Mouse (Mus musculus) retina, embryonic 14.5 days (tissue): ENCODE results near the gene Krt35.

Experiments used
- DNase-seq: peaks from one replicate; pipeline ENCODE4 v3.0.0-alpha.2; 2015; ENCODE audit warnings: low spot score

Gene Krt35

DNA sequence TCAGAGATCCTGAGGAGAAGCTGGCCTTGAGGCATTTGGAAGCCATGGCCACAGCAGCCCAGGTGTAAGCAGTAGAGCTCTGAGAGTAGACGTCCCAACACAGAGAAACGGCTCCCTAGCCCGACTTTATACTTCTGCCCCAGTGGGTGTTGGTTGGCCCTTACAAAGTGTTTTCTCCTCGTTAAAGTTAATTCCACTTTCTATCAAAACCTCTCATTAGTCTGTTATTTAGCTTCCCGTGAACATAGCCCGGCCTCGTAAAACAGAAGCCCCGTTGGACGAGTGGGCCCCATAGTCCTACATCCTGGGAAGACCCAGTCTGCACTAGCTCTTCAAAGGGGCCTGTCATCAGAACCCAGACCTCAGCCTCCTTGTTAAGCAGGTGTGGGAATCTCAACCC is at the start of gene Krt35:
TSS of gene Krt35 (minus strand) at position 101 of the 400 bp plus-strand sequence.
- no peak for DNase-seq

GRCm38 (mm10) chr11:100145104-100145503 is 49.1 kb upstream of the Krt35 start:
- DNase-seq = no peak

- DNase-seq = no peak
Measured at GRCm38 (mm10) chr11:100140966-100141365, 44.9 kb upstream of the Krt35 start.

GRCm38 (mm10) chr11:100139391-100139790 is 43.4 kb upstream of the Krt35 start:
- no peak for DNase-seq

- DNase-seq = no peak
Measured at GRCm38 (mm10) chr11:100138809-100139208, 42.8 kb upstream of the Krt35 start.

- peak; percentile 60 for DNase-seq
Measured at GRCm38 (mm10) chr11:100137693-100138092, 41.7 kb upstream of the Krt35 start.

DNA sequence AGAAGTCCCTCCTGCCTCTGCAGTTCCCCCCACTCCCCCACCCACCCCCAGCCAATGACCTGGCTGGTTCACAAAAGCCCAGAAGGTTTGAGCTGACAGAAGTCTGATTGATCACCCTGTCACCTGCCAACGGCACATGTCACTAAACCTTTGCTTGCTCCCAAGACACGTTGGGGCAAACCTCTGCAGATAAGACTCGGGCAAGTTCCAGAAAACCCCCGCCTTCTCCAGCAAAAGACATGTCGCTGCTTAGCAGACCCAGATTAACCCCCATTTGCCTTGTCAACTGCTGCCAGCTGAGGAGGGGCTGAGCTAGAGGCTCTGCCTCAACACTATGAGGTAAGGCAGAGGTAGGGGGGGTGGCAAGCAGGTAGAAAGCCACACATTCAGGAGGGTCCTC is 40.5 kb upstream of the Krt35 start:
- no peak for DNase-seq

DNA sequence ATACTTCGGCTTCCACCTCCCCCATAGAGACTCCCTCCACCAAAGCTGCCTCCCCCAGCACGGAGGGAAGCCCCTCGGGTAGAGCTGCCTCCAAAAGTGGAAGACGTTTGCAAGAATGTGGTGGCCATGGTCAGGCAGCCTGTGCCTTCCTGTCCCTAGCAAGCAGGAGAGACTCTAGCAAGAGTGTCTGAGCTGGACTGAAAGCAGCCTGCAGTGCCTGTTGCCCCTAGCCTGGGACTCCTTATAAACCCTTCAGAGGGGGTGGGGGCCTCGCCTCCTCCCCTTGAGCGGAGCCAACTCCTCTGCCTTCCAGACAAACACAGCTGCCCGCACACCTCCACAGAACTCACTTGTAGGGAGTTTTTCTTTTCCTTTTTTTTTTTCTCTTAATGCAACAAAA is 39.7 kb upstream of the Krt35 start, which contains the start of gene Krt15:
TSS of gene Krt15 (minus strand) at position 198 of the 400 bp plus-strand sequence.
- no peak for DNase-seq

DNA sequence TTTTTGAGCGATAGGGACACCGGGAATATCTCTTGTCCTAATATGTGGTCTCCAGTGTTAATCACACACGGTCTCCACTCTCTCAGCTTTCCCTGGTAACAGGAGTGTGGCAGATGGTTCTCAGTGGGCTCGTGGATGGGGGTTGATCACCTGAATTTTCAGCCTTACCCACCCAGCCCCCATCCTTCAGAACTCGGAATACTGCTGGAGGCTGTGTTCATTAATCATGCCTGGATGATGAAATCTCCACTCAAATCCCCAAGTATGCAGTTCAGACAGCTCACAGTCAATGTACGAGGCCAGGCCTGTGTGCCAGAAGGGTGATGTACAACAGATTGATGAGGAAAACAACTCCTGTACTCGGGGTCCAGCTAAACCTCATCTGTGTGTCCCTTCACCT is 28.9 kb upstream of the Krt35 start:
- DNase-seq = no peak

- DNase-seq = no peak
Measured at GRCm38 (mm10) chr11:100121466-100121865, 25.4 kb upstream of the Krt35 start, which contains the start of gene Krt13. Gene Krt13 (minus strand): TSS chr11:100121566.

GRCm38 (mm10) chr11:100120331-100120730 is 24.3 kb upstream of the Krt35 start:
- DNase-seq = no peak

GRCm38 (mm10) chr11:100113742-100114029 is 17.6 kb upstream of the Krt35 start:
- no peak for DNase-seq

GRCm38 (mm10) chr11:100112935-100113741 is 17.1 kb upstream of the Krt35 start:
- DNase-seq = no peak

DNA sequence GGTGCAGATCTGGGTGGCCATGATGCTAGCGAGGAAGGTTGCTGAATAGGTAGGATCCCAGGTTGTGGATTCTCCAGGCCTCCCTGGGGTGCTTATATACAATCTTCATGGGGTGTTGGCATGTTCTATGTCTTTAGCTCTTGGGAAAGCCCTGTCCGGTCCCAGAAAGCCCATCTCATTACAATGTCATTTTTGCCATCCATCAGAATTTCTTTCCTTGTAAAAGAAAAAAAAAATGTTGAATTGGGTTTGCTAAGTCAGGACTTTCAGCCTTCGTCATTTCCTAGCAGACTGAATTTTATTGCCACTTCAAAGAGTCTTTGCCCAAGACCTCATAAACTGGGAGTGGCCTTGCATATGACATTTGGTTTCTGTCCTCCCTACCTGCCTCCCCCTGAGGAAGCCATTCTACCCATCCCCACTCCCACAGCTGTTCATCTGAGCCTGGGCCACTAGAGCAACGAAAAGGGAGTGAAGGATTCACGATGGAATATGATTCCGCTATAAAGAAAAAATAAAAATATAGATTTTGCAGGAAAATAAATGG is 9.6 kb upstream of the Krt35 start, which contains the start of gene Krt36:
TSS of gene Krt36 (minus strand) at position 51 of the 547 bp plus-strand sequence.
- no peak for DNase-seq

DNA sequence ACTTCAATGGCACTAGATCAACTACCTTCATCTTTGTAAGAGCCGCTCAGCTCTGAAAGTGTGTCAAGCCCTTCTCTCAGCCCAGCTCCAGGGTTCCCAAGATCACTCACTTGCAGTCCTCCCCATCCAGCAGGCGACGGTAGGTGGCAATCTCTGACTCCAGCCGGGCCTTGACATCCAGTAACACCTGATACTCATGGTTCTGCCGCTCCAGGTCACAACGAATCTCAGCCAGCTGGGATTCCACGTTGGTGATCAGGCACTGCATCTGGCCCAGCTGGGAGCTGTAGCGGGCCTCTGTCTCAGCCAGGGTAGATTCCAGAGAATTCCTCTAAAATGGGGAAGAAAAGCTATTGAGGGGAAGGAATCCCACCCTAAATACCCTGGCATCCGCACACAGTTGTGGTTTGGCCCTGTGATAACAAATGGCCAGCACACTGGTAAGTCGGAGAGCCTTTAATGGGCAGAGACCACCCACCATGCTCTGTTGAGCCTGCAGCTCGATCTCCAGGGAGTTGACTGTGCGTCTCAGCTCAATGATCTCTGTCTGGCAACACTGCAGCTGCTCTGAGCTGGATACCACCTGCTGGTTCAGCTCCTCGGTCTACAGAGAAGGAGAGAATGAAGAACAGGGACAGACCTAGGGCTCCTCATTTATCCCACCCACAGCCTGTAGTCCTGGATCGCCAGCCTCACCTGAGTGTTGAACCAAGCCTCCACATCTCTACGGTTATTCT is 6.8 kb upstream of the Krt35 start:
- peak; percentile 11 for DNase-seq

DNA sequence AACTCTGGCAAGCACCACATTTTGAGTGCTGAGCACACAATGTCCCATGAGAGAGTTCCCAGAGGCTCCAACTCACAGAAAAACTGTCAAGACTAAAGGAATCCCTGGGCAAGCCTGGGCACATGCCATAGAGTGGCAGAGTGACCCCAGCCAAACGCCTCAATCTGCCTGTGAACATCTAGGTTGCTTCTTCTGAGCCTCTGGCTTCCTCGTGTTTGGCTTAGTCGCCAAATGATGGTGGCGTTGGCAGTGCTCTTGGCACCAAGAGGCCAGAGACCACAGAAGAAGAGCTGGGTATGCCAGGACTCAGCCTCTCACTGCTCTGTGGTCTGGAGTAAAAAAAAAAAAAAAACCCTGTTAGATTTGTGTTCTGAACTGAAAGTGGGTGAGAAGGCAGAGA is 4.3 kb upstream of the Krt35 start:
- DNase-seq = no peak

- DNase-seq = peak; percentile 6
Measured at GRCm38 (mm10) chr11:100097819-100098218, 1.8 kb upstream of the Krt35 start.

- no peak for DNase-seq
Measured at GRCm38 (mm10) chr11:100088378-100089025, 7.5 kb downstream of the Krt35 start.

- DNase-seq = no peak
Measured at GRCm38 (mm10) chr11:100087861-100088260, 8.2 kb downstream of the Krt35 start, which contains the start of gene Krt32. Gene Krt32 (minus strand): TSS chr11:100088226.

DNA sequence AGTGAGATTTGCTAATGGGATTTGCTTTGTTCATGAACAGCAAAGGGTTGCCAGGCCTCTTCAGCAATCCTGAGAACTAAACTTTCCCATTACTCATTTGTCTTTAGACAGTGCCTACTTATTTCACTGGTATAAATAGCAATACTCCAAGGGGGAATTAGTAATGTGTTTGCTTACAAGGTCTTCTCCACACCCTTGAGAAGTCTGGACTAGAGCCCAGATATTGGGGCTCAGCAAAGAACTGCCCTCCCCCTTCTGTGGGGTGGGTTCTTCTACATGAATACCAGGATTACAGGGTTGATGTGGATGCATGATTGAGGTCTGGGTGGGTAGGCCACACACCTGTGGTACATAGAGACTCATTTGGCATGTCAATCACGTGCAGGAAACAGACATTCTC is 22.2 kb downstream of the Krt35 start:
- no peak for DNase-seq

DNA sequence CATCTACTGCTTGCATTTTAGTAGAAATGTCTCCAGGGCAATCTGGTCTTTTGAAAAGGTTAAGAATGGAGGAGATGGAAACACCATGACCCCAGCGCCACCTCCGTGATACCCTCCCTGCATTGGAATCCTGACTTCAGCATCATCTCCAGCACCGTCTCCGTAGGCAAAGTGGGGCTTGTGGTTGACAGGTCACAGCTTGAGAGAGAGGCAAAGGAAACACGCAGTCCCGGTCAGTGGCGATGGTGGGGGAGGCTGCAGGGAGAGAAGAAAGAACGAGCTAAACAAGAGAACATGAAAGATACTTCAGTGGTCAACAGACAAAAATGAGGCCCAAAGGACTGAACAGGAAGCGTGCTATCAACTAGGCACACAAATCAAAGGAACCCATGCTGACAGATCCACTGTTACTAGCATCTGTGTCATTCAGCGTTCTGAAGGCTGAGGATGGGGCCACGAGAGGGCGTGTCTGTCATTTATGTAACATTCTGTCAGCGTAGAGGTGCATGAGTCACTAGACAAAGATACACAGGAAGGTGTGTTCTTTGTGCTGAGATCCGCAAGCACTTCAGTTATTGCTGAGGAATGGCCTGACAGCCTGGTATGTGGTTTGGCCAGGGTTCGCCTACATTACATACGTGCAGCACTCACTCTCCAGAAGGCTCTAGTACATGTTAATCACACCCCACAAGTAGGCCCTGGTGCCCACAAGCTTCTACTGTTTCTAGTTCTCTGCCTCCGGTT is 28.6 kb downstream of the Krt35 start:
- DNase-seq = no peak
